Mouse (Mus musculus): ENCODE measurements around the gene Mark4. TPM values are rescaled to one million over a fixed set of nuclear protein-coding genes. Genes with fewer than 3 reads are reported as not detected.

Mark4 gene
- total RNA-seq, 1 experiment, result 9.9 TPM

- no peak for TF ChIP-seq ZC3H11A (IDR thresholded peaks at IDR 0.05; ENCODE audit: borderline replicate concordance, low read depth, low read length)
- no peak for TF ChIP-seq ZNF384 (IDR thresholded peaks at IDR 0.05; ENCODE audit: low read depth, low read length)
- no peak for TF ChIP-seq MAFK (IDR thresholded peaks at IDR 0.05; ENCODE audit: insufficient read depth, low read depth, low read length)
- TF ChIP-seq HCFC1 (IDR thresholded peaks at IDR 0.05; ENCODE audit: borderline replicate concordance, insufficient read depth, low read length), result no peak
- TF ChIP-seq CHD2 (IDR thresholded peaks at IDR 0.05; ENCODE audit: low read depth, low read length), result no peak
- in situ Hi-C loops (cut with MboI; ENCODE audit: low sequenced_read_pairs in 2 of 2, unreplicated experiment in 2 of 2), result no loop called here
- no peak for DNase-seq (ENCODE audit: low read depth, low spot score)
- Histone ChIP-seq H3K4me1 (ENCODE audit: control insufficient read depth in 2 of 2, insufficient read depth in 2 of 2, low read length in 2 of 2, poor library complexity in 1 of 2) (peaks cover 0 to 3% of the 10 kb centered on the region in 2 experiments; a peak in 2 of 4 replicates), H3K9me3 (ENCODE audit: control insufficient read depth, insufficient read depth, low read depth, low read length) (no peaks in the 10 kb centered on the region), H3K9ac (ENCODE audit: insufficient read depth, low read depth, low read length, poor library complexity, severe bottlenecking) (no peak overlapping the region), H3K27ac (ENCODE audit: insufficient read depth, low read depth, low read length, poor library complexity, severe bottlenecking) (no peak overlapping the region), H3K4me3 (ENCODE audit: insufficient read depth in 1 of 2, low read depth in 1 of 2, low read length in 2 of 2, poor library complexity in 1 of 2, severe bottlenecking in 1 of 2) (no peak overlapping the region), H3K36me3 (ENCODE audit: control insufficient read depth, insufficient read depth, low read length, poor library complexity, severe bottlenecking) (peaks cover 29% of the 10 kb centered on the region; the same call in 1 of the 2 replicates)
These were observed 17.1 kb downstream of the Mark4 start for GRCm38 (mm10) chr7:19441448-19442091.

GRCm38 (mm10) chr7:19437048-19437447, 21.6 kb downstream of the Mark4 start:
- in situ Hi-C loops (cut with MboI; ENCODE audit: low sequenced_read_pairs in 2 of 2, unreplicated experiment in 2 of 2), result no loop called here
- H3K9ac ChIP-seq (ENCODE audit: insufficient read depth, low read depth, low read length, poor library complexity, severe bottlenecking), result no peak overlapping the region
- TF ChIP-seq MAFK (IDR thresholded peaks at IDR 0.05; ENCODE audit: insufficient read depth, low read depth, low read length) (no peak), CHD2 (IDR thresholded peaks at IDR 0.05; ENCODE audit: low read depth, low read length) (no peak), HCFC1 (IDR thresholded peaks at IDR 0.05; ENCODE audit: borderline replicate concordance, insufficient read depth, low read length) (no peak), ZNF384 (IDR thresholded peaks at IDR 0.05; ENCODE audit: low read depth, low read length) (no peak), ZC3H11A (IDR thresholded peaks at IDR 0.05; ENCODE audit: borderline replicate concordance, low read depth, low read length) (no peak)
- H3K36me3 ChIP-seq (ENCODE audit: control insufficient read depth, insufficient read depth, low read length, poor library complexity, severe bottlenecking), result peaks cover 42% of the 10 kb centered on the region
- no peak overlapping the region for H3K4me3 ChIP-seq (ENCODE audit: insufficient read depth in 1 of 2, low read depth in 1 of 2, low read length in 2 of 2, poor library complexity in 1 of 2, severe bottlenecking in 1 of 2)
- peaks cover 0 to 3% of the 10 kb centered on the region in 2 experiments; a peak in 2 of 4 replicates for H3K4me1 ChIP-seq (ENCODE audit: control insufficient read depth in 2 of 2, insufficient read depth in 2 of 2, low read length in 2 of 2, poor library complexity in 1 of 2)
- H3K9me3 ChIP-seq (ENCODE audit: control insufficient read depth, insufficient read depth, low read depth, low read length), result no peaks in the 10 kb centered on the region
- DNase-seq (ENCODE audit: low read depth, low spot score), result no peak
- 0 out of 2 replicates have a peak overlapping the region, but pooled peaks have one; percentile 38 for H3K27ac ChIP-seq (ENCODE audit: insufficient read depth, low read depth, low read length, poor library complexity, severe bottlenecking)

- Histone ChIP-seq H3K4me1 (ENCODE audit: control insufficient read depth in 2 of 2, insufficient read depth in 2 of 2, low read length in 2 of 2, poor library complexity in 1 of 2) (peaks cover 0 to 3% of the 10 kb centered on the region in 2 experiments; a peak in 2 of 4 replicates), H3K9me3 (ENCODE audit: control insufficient read depth, insufficient read depth, low read depth, low read length) (no peaks in the 10 kb centered on the region), H3K27ac (ENCODE audit: insufficient read depth, low read depth, low read length, poor library complexity, severe bottlenecking) (no peak overlapping the region; the same call in 1 of the 2 replicates), H3K9ac (ENCODE audit: insufficient read depth, low read depth, low read length, poor library complexity, severe bottlenecking) (no peak overlapping the region), H3K36me3 (ENCODE audit: control insufficient read depth, insufficient read depth, low read length, poor library complexity, severe bottlenecking) (peaks cover 39% of the 10 kb centered on the region), H3K4me3 (ENCODE audit: insufficient read depth in 1 of 2, low read depth in 1 of 2, low read length in 2 of 2, poor library complexity in 1 of 2, severe bottlenecking in 1 of 2) (no peak overlapping the region)
- TF ChIP-seq MAFK (IDR thresholded peaks at IDR 0.05; ENCODE audit: insufficient read depth, low read depth, low read length), result no peak
- no peak for TF ChIP-seq CHD2 (IDR thresholded peaks at IDR 0.05; ENCODE audit: low read depth, low read length)
- no peak for TF ChIP-seq HCFC1 (IDR thresholded peaks at IDR 0.05; ENCODE audit: borderline replicate concordance, insufficient read depth, low read length)
- no peak for TF ChIP-seq ZNF384 (IDR thresholded peaks at IDR 0.05; ENCODE audit: low read depth, low read length)
- TF ChIP-seq ZC3H11A (IDR thresholded peaks at IDR 0.05; ENCODE audit: borderline replicate concordance, low read depth, low read length), result no peak
- in situ Hi-C loops (cut with MboI; ENCODE audit: low sequenced_read_pairs in 2 of 2, unreplicated experiment in 2 of 2), result no loop called here
- no peak for DNase-seq (ENCODE audit: low read depth, low spot score)
These were observed 22.3 kb downstream of the Mark4 start for GRCm38 (mm10) chr7:19436276-19436675.

- no peak overlapping the region for H3K9ac ChIP-seq (ENCODE audit: insufficient read depth, low read depth, low read length, poor library complexity, severe bottlenecking)
- H3K9me3 ChIP-seq (ENCODE audit: control insufficient read depth, insufficient read depth, low read depth, low read length), result no peaks in the 10 kb centered on the region
- no peak overlapping the region for H3K4me3 ChIP-seq (ENCODE audit: insufficient read depth in 1 of 2, low read depth in 1 of 2, low read length in 2 of 2, poor library complexity in 1 of 2, severe bottlenecking in 1 of 2)
- peaks cover 43% of the 10 kb centered on the region for H3K36me3 ChIP-seq (ENCODE audit: control insufficient read depth, insufficient read depth, low read length, poor library complexity, severe bottlenecking)
- in situ Hi-C loops (cut with MboI; ENCODE audit: low sequenced_read_pairs in 2 of 2, unreplicated experiment in 2 of 2), result no loop called here
- H3K4me1 ChIP-seq (ENCODE audit: control insufficient read depth in 2 of 2, insufficient read depth in 2 of 2, low read length in 2 of 2, poor library complexity in 1 of 2), result peaks cover 9 to 24% of the 10 kb centered on the region in 2 experiments; a peak in 2 of 4 replicates
- H3K27ac ChIP-seq (ENCODE audit: insufficient read depth, low read depth, low read length, poor library complexity, severe bottlenecking), result no peak overlapping the region
- TF ChIP-seq ZC3H11A (IDR thresholded peaks at IDR 0.05; ENCODE audit: borderline replicate concordance, low read depth, low read length) (no peak), MAFK (IDR thresholded peaks at IDR 0.05; ENCODE audit: insufficient read depth, low read depth, low read length) (no peak), HCFC1 (IDR thresholded peaks at IDR 0.05; ENCODE audit: borderline replicate concordance, insufficient read depth, low read length) (no peak), ZNF384 (IDR thresholded peaks at IDR 0.05; ENCODE audit: low read depth, low read length) (no peak), CHD2 (IDR thresholded peaks at IDR 0.05; ENCODE audit: low read depth, low read length) (no peak)
- DNase-seq (ENCODE audit: low read depth, low spot score), result no peak
These were observed 26.1 kb downstream of the Mark4 start for GRCm38 (mm10) chr7:19432475-19432874.
